Mouse (Mus musculus): ENCODE data around the gene Maco1. TPM values are rescaled to one million over a fixed set of nuclear protein-coding genes. Genes with fewer than 3 reads are reported as not detected.
"Not testable (repeated sequence)": the region's sequence is repeated elsewhere in the genome, so short reads cannot be mapped to it uniquely, and the experiment has no call there.

Gene Maco1
- polyA plus RNA-seq, 1 experiment from 2014 or later: 36.8 TPM

- Histone ChIP-seq H3K27me3 (ENCODE audit: low read depth, poor library complexity, severe bottlenecking) (no peaks in the 10 kb centered on the region), H3K9me3 (replicated peaks) (no peaks in the 10 kb centered on the region), H3K36me3 (peaks cover 38% of the 10 kb centered on the region), H3K4me1 (peaks cover 30% of the 10 kb centered on the region), H3K4me3 (no peak overlapping the region), H3K27ac (replicated peaks) (no peak overlapping the region)
- DNase-seq (ENCODE audit: low spot score): peak; percentile 80
- 14% methylated on average over 4 of the region's 4 CpGs for WGBS
Observed at GRCm38 (mm10) chr4:134799272-134799671, 53.9 kb downstream of the Maco1 start.

DNA sequence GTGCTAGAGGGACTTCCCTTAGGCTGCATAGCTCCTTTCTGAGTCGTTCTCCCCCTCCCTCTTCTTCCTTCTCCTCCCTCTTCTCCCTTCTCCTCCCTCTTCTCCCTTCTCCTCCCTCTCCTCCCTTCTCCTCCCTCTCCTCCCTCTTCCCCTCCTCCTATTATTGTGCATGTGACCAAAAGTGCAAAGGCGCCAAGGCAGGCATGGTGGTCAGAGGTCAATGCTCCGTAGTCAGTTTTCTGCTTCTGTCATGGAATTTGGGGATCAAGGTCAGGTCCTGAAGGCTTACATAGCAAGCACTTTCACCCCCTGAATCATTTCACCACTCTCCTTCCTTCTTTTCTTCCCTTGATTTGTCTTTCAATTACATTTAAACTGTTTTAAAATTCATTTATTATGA is 54.3 kb downstream of the Maco1 start:
- no peak for DNase-seq (ENCODE audit: low spot score)
- Histone ChIP-seq H3K36me3 (peaks cover 34% of the 10 kb centered on the region), H3K9me3 (replicated peaks) (no peaks in the 10 kb centered on the region), H3K27me3 (ENCODE audit: low read depth, poor library complexity, severe bottlenecking) (no peaks in the 10 kb centered on the region), H3K4me1 (peaks cover 30% of the 10 kb centered on the region), H3K4me3 (no peak overlapping the region), H3K27ac (replicated peaks) (no peak overlapping the region)
- 48% methylated on average over 3 of the region's 3 CpGs for WGBS

GRCm38 (mm10) chr4:134797621-134798020 is 55.5 kb downstream of the Maco1 start:
- H3K4me1 ChIP-seq: peaks cover 30% of the 10 kb centered on the region
- WGBS: 83% methylated on average over 6 of the region's 6 CpGs
- peaks cover 21% of the 10 kb centered on the region for H3K36me3 ChIP-seq
- no peak for DNase-seq (ENCODE audit: low spot score)
- no peaks in the 10 kb centered on the region for H3K27me3 ChIP-seq (ENCODE audit: low read depth, poor library complexity, severe bottlenecking)
- no peak overlapping the region for H3K4me3 ChIP-seq
- H3K9me3 ChIP-seq (replicated peaks): no peaks in the 10 kb centered on the region
- H3K27ac ChIP-seq (replicated peaks): no peak overlapping the region

GRCm38 (mm10) chr4:134796581-134797361 is 56.4 kb downstream of the Maco1 start:
- Histone ChIP-seq H3K36me3 (peaks cover 13% of the 10 kb centered on the region), H3K4me3 (no peak overlapping the region), H3K27me3 (ENCODE audit: low read depth, poor library complexity, severe bottlenecking) (no peaks in the 10 kb centered on the region), H3K27ac (replicated peaks) (0 out of 2 replicates have a peak overlapping the region, but pooled peaks have one; percentile 5), H3K9me3 (replicated peaks) (no peaks in the 10 kb centered on the region), H3K4me1 (peaks cover 34% of the 10 kb centered on the region)
- DNase-seq (ENCODE audit: low spot score): no peak
- 29% methylated on average over 7 of the region's 7 CpGs for WGBS

DNA sequence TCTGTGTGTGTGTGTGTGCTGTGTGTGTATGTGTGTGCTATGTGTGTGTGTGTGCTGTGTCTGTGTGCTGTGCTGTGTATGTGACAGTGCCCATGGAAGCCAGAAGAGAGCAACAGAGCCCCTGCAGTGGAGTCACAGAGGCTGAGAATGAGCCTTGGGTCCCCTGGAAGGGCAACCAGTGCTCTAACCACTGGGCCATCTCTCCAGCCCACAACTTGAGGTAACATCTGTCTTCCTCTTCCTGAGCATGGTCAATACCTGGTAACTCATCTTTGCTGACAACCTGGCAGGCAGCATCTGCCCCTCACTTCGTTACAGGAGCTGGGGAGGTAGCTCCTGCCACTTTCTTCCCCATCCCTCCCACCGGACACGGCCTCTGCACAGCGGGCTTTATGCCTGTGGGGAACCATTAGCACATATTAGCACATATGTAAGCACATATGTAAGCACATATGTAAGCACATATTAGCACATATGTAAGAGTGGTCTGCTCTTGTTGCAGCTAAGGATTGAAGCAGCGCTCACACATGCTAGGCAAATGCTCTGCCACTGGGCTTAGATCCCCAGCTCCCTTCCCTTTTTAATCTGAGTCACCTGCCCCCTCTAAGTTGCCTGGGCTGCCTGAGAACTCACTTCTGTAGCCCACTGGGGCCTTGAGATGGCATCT is 57.2 kb downstream of the Maco1 start:
- 85% methylated on average over 5 of the region's 5 CpGs for WGBS
- Histone ChIP-seq H3K4me3 (no peak overlapping the region), H3K36me3 (peaks cover 5% of the 10 kb centered on the region), H3K9me3 (replicated peaks) (no peaks in the 10 kb centered on the region), H3K27ac (replicated peaks) (no peak overlapping the region), H3K4me1 (peaks cover 32% of the 10 kb centered on the region), H3K27me3 (ENCODE audit: low read depth, poor library complexity, severe bottlenecking) (no peaks in the 10 kb centered on the region)
- DNase-seq (ENCODE audit: low spot score): no peak

GRCm38 (mm10) chr4:134794959-134795358 is 58.2 kb downstream of the Maco1 start:
- H3K36me3 ChIP-seq; H3K4me3 ChIP-seq; H3K27ac ChIP-seq (replicated peaks); H3K9me3 ChIP-seq (replicated peaks); H3K27me3 ChIP-seq (ENCODE audit: low read depth, poor library complexity, severe bottlenecking); DNase-seq (ENCODE audit: low spot score): not testable (repeated sequence)
- peaks cover 25% of the 10 kb centered on the region for H3K4me1 ChIP-seq

GRCm38 (mm10) chr4:134793213-134793956 is 59.8 kb downstream of the Maco1 start:
- Histone ChIP-seq H3K36me3 (no peaks in the 10 kb centered on the region), H3K9me3 (replicated peaks) (no peaks in the 10 kb centered on the region), H3K4me3 (no peak overlapping the region), H3K4me1 (peaks cover 18% of the 10 kb centered on the region), H3K27me3 (ENCODE audit: low read depth, poor library complexity, severe bottlenecking) (no peaks in the 10 kb centered on the region), H3K27ac (replicated peaks) (no peak overlapping the region)
- 55% methylated on average over 10 of the region's 10 CpGs for WGBS
- DNase-seq (ENCODE audit: low spot score): peak; percentile 47

DNA sequence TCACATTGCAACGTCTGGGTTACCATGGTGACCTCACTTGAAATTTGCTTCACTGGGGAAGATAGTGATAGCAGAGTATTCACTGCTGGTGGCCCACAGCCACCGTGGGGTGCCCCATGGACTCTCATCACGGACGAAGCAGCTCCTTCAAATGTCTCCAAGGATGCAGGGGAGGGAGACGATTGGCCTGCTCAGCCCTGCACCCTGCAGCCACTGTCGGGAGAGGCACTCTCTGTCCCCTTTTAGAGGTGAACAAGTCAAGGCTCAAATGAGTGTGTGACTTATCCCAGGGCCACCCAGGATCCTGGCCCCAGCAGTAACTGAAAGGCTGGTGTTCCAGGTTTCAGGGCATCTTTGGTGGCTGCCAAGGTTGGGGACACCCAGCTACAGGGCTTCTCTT is 61.4 kb downstream of the Maco1 start:
- no peaks in the 10 kb centered on the region for H3K27me3 ChIP-seq (ENCODE audit: low read depth, poor library complexity, severe bottlenecking)
- H3K27ac ChIP-seq (replicated peaks): no peak overlapping the region
- 59% methylated on average over 6 of the region's 6 CpGs for WGBS
- H3K9me3 ChIP-seq (replicated peaks): no peaks in the 10 kb centered on the region
- H3K4me1 ChIP-seq: peaks cover 22% of the 10 kb centered on the region
- H3K36me3 ChIP-seq: no peaks in the 10 kb centered on the region
- no peak overlapping the region for H3K4me3 ChIP-seq
- no peak for DNase-seq (ENCODE audit: low spot score)

DNA sequence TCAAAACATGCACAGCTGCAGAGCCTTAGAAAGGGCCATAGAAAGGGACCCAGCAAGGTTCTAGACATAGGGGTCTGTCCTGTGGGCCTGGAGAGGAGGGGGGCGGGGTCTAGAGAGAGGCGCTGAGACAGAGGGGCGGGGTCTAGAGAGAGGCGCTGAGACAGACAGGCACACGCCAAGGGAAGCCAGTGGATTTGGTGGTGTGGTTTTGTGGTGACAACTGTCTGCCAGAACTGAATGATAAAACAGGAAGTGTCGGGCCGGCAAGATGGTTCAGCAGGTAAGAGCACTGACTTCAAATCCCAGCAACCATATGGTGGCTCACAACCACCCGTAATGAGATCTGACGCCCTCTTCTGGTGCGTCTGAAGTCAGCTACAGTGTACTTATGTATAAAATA is 66.2 kb downstream of the Maco1 start:
- Histone ChIP-seq H3K4me1 (peaks cover 12% of the 10 kb centered on the region), H3K36me3 (no peaks in the 10 kb centered on the region), H3K27me3 (ENCODE audit: low read depth, poor library complexity, severe bottlenecking) (no peaks in the 10 kb centered on the region), H3K4me3 (no peak overlapping the region), H3K9me3 (replicated peaks) (no peaks in the 10 kb centered on the region), H3K27ac (replicated peaks) (no peak overlapping the region)
- WGBS: 38% methylated on average over 10 of the region's 10 CpGs
- DNase-seq (ENCODE audit: low spot score): no peak

- H3K36me3 ChIP-seq: no peaks in the 10 kb centered on the region
- H3K9me3 ChIP-seq (replicated peaks): no peaks in the 10 kb centered on the region
- DNase-seq (ENCODE audit: low spot score): peak; percentile 46
- no peak overlapping the region for H3K4me3 ChIP-seq
- H3K27ac ChIP-seq (replicated peaks): no peak overlapping the region
- no peaks in the 10 kb centered on the region for H3K27me3 ChIP-seq (ENCODE audit: low read depth, poor library complexity, severe bottlenecking)
- H3K4me1 ChIP-seq: peaks cover 15% of the 10 kb centered on the region
- 50% methylated on average over 5 of the region's 5 CpGs for WGBS
Observed at GRCm38 (mm10) chr4:134784701-134785100, 68.4 kb downstream of the Maco1 start.

DNA sequence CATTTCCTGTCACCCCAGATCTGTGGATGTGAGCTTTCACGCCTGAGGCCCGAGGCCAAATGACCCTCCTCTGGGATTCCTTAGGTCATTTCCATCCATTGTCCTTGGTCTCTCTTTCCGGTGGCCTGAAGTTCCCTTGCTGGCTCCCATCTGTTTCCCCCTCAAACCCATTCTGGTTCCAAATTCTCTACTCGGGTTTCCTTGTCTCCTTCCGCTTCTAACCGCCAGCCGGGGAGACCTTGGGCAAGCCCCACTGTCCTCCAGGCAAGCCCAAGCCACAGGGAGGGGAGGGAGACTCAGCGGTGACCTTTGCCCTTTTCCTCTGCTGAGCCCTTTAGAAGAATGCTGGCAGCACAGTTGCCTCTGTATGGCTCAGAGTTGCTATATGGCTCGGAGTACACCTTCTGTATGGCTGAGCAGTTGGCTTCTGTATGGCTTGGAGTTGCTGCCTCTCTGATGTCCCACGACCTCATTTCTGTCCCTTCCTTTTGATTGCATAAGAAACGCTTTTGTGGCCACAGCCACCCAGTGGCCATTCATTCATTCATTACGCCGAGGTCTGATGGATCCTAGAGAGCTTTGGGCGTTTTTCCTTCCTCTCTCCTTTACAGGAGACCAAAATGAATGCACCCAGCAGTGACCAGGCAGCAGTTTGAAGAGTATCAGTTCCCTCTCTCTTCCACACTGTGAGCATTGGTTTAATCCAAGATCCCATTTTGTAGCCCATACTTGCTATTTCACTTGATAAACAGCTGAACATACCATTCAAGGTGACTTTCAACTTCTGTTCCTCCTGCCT is 73.8 kb downstream of the Maco1 start:
- Histone ChIP-seq H3K36me3 (no peaks in the 10 kb centered on the region), H3K27me3 (ENCODE audit: low read depth, poor library complexity, severe bottlenecking) (no peaks in the 10 kb centered on the region), H3K9me3 (replicated peaks) (no peaks in the 10 kb centered on the region), H3K27ac (replicated peaks) (peak overlapping the region; percentile 50), H3K4me3 (no peak overlapping the region), H3K4me1 (peaks cover 16% of the 10 kb centered on the region)
- peak; percentile 59 for DNase-seq (ENCODE audit: low spot score)
- 41% methylated on average over 14 of the region's 14 CpGs for WGBS

DNA sequence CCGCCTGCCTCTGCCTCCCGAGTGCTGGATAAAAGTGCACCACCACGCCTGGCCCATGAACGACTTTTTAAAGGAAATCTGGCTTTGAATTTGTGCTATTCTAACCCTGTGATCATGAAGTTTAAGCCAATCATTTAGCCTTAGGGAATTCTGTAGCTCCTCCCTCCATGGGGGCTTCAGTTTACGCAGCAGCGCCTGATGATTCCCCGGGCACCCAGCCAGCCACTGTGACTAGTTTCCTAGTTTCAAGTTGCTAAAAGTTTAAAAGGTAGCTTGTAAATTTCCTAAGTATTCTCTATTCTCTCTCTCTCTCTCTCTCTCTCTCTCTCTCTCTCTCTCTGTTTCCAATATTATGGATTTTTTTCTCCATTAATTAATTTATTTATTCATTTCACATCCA is 76.9 kb downstream of the Maco1 start:
- H3K36me3 ChIP-seq: no peaks in the 10 kb centered on the region
- no peak for DNase-seq (ENCODE audit: low spot score)
- WGBS: 83% methylated on average over 7 of the region's 7 CpGs
- H3K9me3 ChIP-seq (replicated peaks): no peaks in the 10 kb centered on the region
- peaks cover 24% of the 10 kb centered on the region for H3K4me1 ChIP-seq
- no peaks in the 10 kb centered on the region for H3K27me3 ChIP-seq (ENCODE audit: low read depth, poor library complexity, severe bottlenecking)
- H3K4me3 ChIP-seq: no peak overlapping the region
- H3K27ac ChIP-seq (replicated peaks): no peak overlapping the region
